Mouse (Mus musculus): Measurements from ENCODE around the gene Bcl2l1. TPM values are rescaled to one million over a fixed set of nuclear protein-coding genes. Genes with fewer than 3 reads are reported as not detected.

Gene Bcl2l1
- polyA plus RNA-seq, 1 experiment from 2014 or later, result 186 TPM

- H3K27me3 ChIP-seq (ENCODE audit: control insufficient read depth, insufficient read depth, low read depth, low read length), result no peaks in the 10 kb centered on the region
- no peak overlapping the region for H3K9ac ChIP-seq (ENCODE audit: low read depth, low read length)
- WGBS, result 24% methylated on average over 3 of the region's 3 CpGs
- no peaks in the 10 kb centered on the region for H3K9me3 ChIP-seq (replicated peaks; ENCODE audit: control insufficient read depth, low read length, poor library complexity, severe bottlenecking)
- ATAC-seq, result peak; percentile 37; the same call in 1 of the 2 replicates
- H3K27ac ChIP-seq (ENCODE audit: low read length), result no peak overlapping the region
- H3K4me3 ChIP-seq (ENCODE audit: low read depth, low read length), result peak overlapping the region; percentile 57
- peak overlapping the region; percentile 57 for H3K4me2 ChIP-seq (ENCODE audit: low read length)
- H3K4me1 ChIP-seq (ENCODE audit: control insufficient read depth, insufficient read depth, low read length), result peaks cover 2% of the 10 kb centered on the region; the same call in 1 of the 2 replicates
- no peaks in the 10 kb centered on the region for H3K36me3 ChIP-seq (ENCODE audit: control insufficient read depth, insufficient read depth, low read length)
Observed at GRCm38 (mm10) chr2:152847057-152847814, 15.7 kb upstream of the Bcl2l1 start.

GRCm38 (mm10) chr2:152842741-152843140 is 11.2 kb upstream of the Bcl2l1 start:
- no peak for ATAC-seq
- Histone ChIP-seq H3K27me3 (ENCODE audit: control insufficient read depth, insufficient read depth, low read depth, low read length) (no peaks in the 10 kb centered on the region), H3K4me1 (ENCODE audit: control insufficient read depth, insufficient read depth, low read length) (no peaks in the 10 kb centered on the region), H3K4me2 (ENCODE audit: low read length) (no peak overlapping the region), H3K36me3 (ENCODE audit: control insufficient read depth, insufficient read depth, low read length) (no peaks in the 10 kb centered on the region), H3K9ac (ENCODE audit: low read depth, low read length) (no peak overlapping the region), H3K9me3 (replicated peaks; ENCODE audit: control insufficient read depth, low read length, poor library complexity, severe bottlenecking) (no peaks in the 10 kb centered on the region), H3K4me3 (ENCODE audit: low read depth, low read length) (no peak overlapping the region), H3K27ac (ENCODE audit: low read length) (no peak overlapping the region)
- 69% methylated on average over 3 of the region's 3 CpGs for WGBS

DNA sequence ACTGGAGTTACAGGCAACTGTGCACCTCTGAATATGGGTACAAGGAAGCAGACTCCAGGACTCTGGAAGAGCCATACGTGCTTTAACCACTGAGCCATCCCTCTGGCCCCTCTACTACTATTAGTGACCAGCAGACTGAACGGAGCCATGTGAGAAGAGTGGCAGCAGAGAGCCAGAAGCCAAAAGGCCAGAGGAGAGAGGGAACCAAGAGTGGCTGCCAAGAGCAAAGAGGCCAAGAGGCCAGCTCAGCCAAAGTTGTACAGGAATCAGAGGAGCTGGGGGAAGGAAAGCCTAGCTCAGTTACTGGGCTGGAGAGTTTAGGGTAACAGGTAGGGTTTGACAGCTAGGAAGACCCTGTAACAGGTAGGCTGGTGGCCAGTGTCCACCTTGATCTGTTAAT is 7.7 kb upstream of the Bcl2l1 start:
- Histone ChIP-seq H3K4me1 (ENCODE audit: control insufficient read depth, insufficient read depth, low read length) (no peaks in the 10 kb centered on the region), H3K4me2 (ENCODE audit: low read length) (no peak overlapping the region), H3K36me3 (ENCODE audit: control insufficient read depth, insufficient read depth, low read length) (no peaks in the 10 kb centered on the region), H3K27me3 (ENCODE audit: control insufficient read depth, insufficient read depth, low read depth, low read length) (no peaks in the 10 kb centered on the region), H3K9me3 (replicated peaks; ENCODE audit: control insufficient read depth, low read length, poor library complexity, severe bottlenecking) (no peaks in the 10 kb centered on the region), H3K27ac (ENCODE audit: low read length) (no peak overlapping the region), H3K4me3 (ENCODE audit: low read depth, low read length) (no peak overlapping the region), H3K9ac (ENCODE audit: low read depth, low read length) (no peak overlapping the region)
- WGBS, result 71% methylated on average over 2 of the region's 2 CpGs
- no peak for ATAC-seq

- Histone ChIP-seq H3K4me3 (ENCODE audit: low read depth, low read length) (peak overlapping the region; percentile 74), H3K27me3 (ENCODE audit: control insufficient read depth, insufficient read depth, low read depth, low read length) (no peaks in the 10 kb centered on the region), H3K27ac (ENCODE audit: low read length) (peak overlapping the region; percentile 97), H3K4me1 (ENCODE audit: control insufficient read depth, insufficient read depth, low read length) (peaks cover 45% of the 10 kb centered on the region), H3K4me2 (ENCODE audit: low read length) (peak overlapping the region; percentile 86), H3K9ac (ENCODE audit: low read depth, low read length) (peak overlapping the region; percentile 88), H3K9me3 (replicated peaks; ENCODE audit: control insufficient read depth, low read length, poor library complexity, severe bottlenecking) (no peaks in the 10 kb centered on the region), H3K36me3 (ENCODE audit: control insufficient read depth, insufficient read depth, low read length) (no peaks in the 10 kb centered on the region)
- ATAC-seq, result peak; percentile 83
- WGBS, result 2% methylated on average over 30 of the region's 31 CpGs
Observed at GRCm38 (mm10) chr2:152830021-152830921, 1.3 kb downstream of the Bcl2l1 start.

GRCm38 (mm10) chr2:152829367-152829881 is 2.1 kb downstream of the Bcl2l1 start:
- WGBS, result 61% methylated on average over 23 of the region's 23 CpGs
- H3K9ac ChIP-seq (ENCODE audit: low read depth, low read length), result peak overlapping the region; percentile 88
- peak overlapping the region; percentile 74 for H3K4me3 ChIP-seq (ENCODE audit: low read depth, low read length)

DNA sequence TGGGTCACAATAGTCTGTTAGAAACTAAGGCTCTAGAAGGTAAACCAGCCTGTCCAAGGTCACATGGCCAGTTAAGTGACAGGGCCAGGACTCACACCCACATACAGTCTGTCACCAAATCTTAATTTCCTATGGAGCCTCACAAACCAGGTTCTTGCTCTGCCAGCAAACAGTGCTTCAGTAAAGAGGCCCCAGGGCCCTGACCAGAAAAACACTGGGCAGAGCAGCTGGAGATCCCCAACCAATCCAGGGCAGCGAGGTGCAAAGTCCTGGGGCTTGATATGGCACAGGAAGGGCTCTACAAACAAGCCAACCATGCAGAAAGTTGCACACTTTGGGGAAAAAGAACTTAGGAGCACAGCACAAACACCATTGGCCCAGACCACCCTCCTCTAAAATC is 3.0 kb downstream of the Bcl2l1 start:
- H3K9me3 ChIP-seq (replicated peaks; ENCODE audit: control insufficient read depth, low read length, poor library complexity, severe bottlenecking), result no peaks in the 10 kb centered on the region
- WGBS, result 57% methylated on average over 1 of the region's 1 CpGs
- H3K4me3 ChIP-seq (ENCODE audit: low read depth, low read length), result peak overlapping the region; percentile 74
- peak overlapping the region; percentile 86 for H3K4me2 ChIP-seq (ENCODE audit: low read length)
- no peak overlapping the region for H3K27ac ChIP-seq (ENCODE audit: low read length)
- peak overlapping the region; percentile 88 for H3K9ac ChIP-seq (ENCODE audit: low read depth, low read length)
- no peaks in the 10 kb centered on the region for H3K36me3 ChIP-seq (ENCODE audit: control insufficient read depth, insufficient read depth, low read length)
- ATAC-seq, result no peak
- H3K27me3 ChIP-seq (ENCODE audit: control insufficient read depth, insufficient read depth, low read depth, low read length), result no peaks in the 10 kb centered on the region
- peaks cover 60% of the 10 kb centered on the region for H3K4me1 ChIP-seq (ENCODE audit: control insufficient read depth, insufficient read depth, low read length)

More at GRCm38 (mm10) chr2:152829367-152829881, 2.1 kb downstream of the Bcl2l1 start:
- no peaks in the 10 kb centered on the region for H3K9me3 ChIP-seq (replicated peaks; ENCODE audit: control insufficient read depth, low read length, poor library complexity, severe bottlenecking)
- no peaks in the 10 kb centered on the region for H3K36me3 ChIP-seq (ENCODE audit: control insufficient read depth, insufficient read depth, low read length)
- no peak for ATAC-seq
- no peaks in the 10 kb centered on the region for H3K27me3 ChIP-seq (ENCODE audit: control insufficient read depth, insufficient read depth, low read depth, low read length)
- peaks cover 53% of the 10 kb centered on the region for H3K4me1 ChIP-seq (ENCODE audit: control insufficient read depth, insufficient read depth, low read length)
- peak overlapping the region; percentile 97 for H3K27ac ChIP-seq (ENCODE audit: low read length)
- H3K4me2 ChIP-seq (ENCODE audit: low read length), result peak overlapping the region; percentile 86

DNA sequence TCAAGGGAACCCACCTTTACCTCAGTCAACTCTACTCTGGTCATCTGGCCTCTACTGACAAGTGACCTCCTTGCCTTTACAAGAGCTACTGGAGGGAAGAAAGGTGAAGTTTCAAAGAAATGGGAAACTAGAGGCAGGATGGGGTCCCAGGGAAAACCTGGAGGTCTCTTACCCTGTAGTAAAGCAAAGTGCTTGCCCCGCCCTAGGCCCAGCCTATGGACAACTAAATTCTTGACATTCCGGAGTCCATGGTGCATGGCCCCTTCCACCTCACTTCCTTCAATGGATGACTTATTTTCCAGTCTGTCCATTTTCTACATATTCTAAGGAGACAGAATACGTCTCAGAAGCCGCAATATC is 3.5 kb downstream of the Bcl2l1 start:
- Histone ChIP-seq H3K4me2 (ENCODE audit: low read length) (peak overlapping the region; percentile 86), H3K36me3 (ENCODE audit: control insufficient read depth, insufficient read depth, low read length) (no peaks in the 10 kb centered on the region), H3K27me3 (ENCODE audit: control insufficient read depth, insufficient read depth, low read depth, low read length) (no peaks in the 10 kb centered on the region), H3K4me3 (ENCODE audit: low read depth, low read length) (peak overlapping the region; percentile 74), H3K27ac (ENCODE audit: low read length) (no peak overlapping the region), H3K9ac (ENCODE audit: low read depth, low read length) (peak overlapping the region; percentile 88), H3K9me3 (replicated peaks; ENCODE audit: control insufficient read depth, low read length, poor library complexity, severe bottlenecking) (no peaks in the 10 kb centered on the region), H3K4me1 (ENCODE audit: control insufficient read depth, insufficient read depth, low read length) (peaks cover 60% of the 10 kb centered on the region)
- no peak for ATAC-seq
- WGBS, result 72% methylated on average over 4 of the region's 4 CpGs

DNA sequence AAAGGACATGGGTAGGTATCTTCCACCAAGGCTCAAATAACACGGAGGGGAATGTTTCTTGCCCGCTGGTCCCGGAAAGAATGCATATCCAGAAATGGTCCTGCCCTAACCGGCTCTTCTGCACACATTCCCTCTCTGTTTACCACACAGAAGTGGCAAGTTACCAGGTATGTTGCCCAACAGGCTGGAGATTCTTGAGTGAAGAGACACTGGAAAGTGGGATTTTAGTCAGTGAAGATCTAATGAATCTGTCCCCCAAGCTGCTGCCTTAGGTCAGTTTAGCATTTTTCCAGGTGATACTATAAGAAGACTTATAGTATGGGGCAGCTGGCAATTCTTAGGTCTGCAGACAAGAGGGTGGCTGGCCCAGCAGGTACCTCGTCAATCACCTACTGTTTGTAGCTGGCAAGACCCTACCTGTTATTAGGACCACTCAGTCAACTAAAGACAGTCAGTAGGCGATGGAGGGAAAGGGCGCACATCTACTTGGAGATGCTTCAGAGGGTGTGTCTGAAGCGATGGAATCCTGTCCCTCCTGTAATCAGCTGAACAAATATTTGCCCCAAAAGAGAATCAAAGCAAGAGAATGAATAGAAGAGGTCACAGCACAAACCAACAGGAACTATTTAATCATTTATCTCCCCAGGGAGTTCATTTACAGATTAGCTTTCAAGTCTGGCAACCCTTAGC is 4.1 kb downstream of the Bcl2l1 start:
- Histone ChIP-seq H3K27ac (ENCODE audit: low read length) (no peak overlapping the region), H3K9ac (ENCODE audit: low read depth, low read length) (peak overlapping the region; percentile 88; the same call in 1 of the 2 replicates), H3K4me1 (ENCODE audit: control insufficient read depth, insufficient read depth, low read length) (peaks cover 60% of the 10 kb centered on the region), H3K9me3 (replicated peaks; ENCODE audit: control insufficient read depth, low read length, poor library complexity, severe bottlenecking) (no peaks in the 10 kb centered on the region), H3K27me3 (ENCODE audit: control insufficient read depth, insufficient read depth, low read depth, low read length) (no peaks in the 10 kb centered on the region), H3K4me2 (ENCODE audit: low read length) (peak overlapping the region; percentile 86), H3K36me3 (ENCODE audit: control insufficient read depth, insufficient read depth, low read length) (no peaks in the 10 kb centered on the region), H3K4me3 (ENCODE audit: low read depth, low read length) (peak overlapping the region; percentile 74)
- WGBS, result 84% methylated on average over 8 of the region's 8 CpGs
- ATAC-seq, result no peak
